Mouse (Mus musculus): ENCODE results near the gene Nfyc. TPM values are rescaled to one million over a fixed set of nuclear protein-coding genes. Genes with fewer than 3 reads are reported as not detected.
A peak's percentile ranks its signal among the peaks of the same experiment; 100 is the strongest.

Nfyc gene
- polyA plus RNA-seq, 1 experiment, result 36.4 TPM

GRCm38 (mm10) chr4:120795646-120796045, 35.7 kb downstream of the Nfyc start:
- H3K4me3 ChIP-seq (ENCODE audit: insufficient read depth, low read length), result no peak overlapping the region
- H3K27ac ChIP-seq (ENCODE audit: insufficient read depth, low read length), result no peak overlapping the region
- no peak for TF ChIP-seq POLR2A (IDR thresholded peaks at IDR 0.05; ENCODE audit: low read depth, low read length)
- TF ChIP-seq CTCF (IDR thresholded peaks at IDR 0.05; ENCODE audit: borderline replicate concordance, insufficient read depth, low read length), result no peak
- H3K4me1 ChIP-seq (ENCODE audit: control insufficient read depth, insufficient read depth, low read length), result no peaks in the 10 kb centered on the region; the same call in none of the 2 replicates

DNA sequence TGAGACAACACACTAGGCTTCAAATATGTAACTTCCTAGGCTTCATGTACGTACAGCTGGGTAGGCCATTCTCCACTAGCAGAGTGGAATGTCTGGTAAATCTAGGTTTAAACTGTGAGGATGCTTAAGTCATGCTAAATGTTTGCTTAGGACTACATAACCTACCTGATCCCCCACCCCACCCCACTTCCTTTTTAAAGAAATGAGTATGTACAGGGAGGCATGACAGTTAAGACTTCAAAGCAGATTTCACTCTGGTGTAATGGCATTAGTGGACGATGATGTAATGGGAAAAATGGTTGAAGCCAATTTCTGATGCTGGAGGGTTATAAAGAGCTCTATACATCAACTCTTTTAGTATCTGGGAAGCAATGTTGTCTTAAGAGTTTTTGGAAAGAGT, 38.5 kb downstream of the Nfyc start:
- Histone ChIP-seq H3K27ac (ENCODE audit: insufficient read depth, low read length) (no peak overlapping the region), H3K4me3 (ENCODE audit: insufficient read depth, low read length) (no peak overlapping the region), H3K4me1 (ENCODE audit: control insufficient read depth, insufficient read depth, low read length) (no peaks in the 10 kb centered on the region; the same call in 1 of the 2 replicates)
- TF ChIP-seq POLR2A (IDR thresholded peaks at IDR 0.05; ENCODE audit: low read depth, low read length) (no peak), CTCF (IDR thresholded peaks at IDR 0.05; ENCODE audit: borderline replicate concordance, insufficient read depth, low read length) (no peak)

GRCm38 (mm10) chr4:120790027-120790426, 41.3 kb downstream of the Nfyc start:
- TF ChIP-seq POLR2A (IDR thresholded peaks at IDR 0.05; ENCODE audit: low read depth, low read length) (no peak), CTCF (IDR thresholded peaks at IDR 0.05; ENCODE audit: borderline replicate concordance, insufficient read depth, low read length) (no peak)
- Histone ChIP-seq H3K27ac (ENCODE audit: insufficient read depth, low read length) (no peak overlapping the region), H3K4me1 (ENCODE audit: control insufficient read depth, insufficient read depth, low read length) (no peaks in the 10 kb centered on the region), H3K4me3 (ENCODE audit: insufficient read depth, low read length) (no peak overlapping the region)

DNA sequence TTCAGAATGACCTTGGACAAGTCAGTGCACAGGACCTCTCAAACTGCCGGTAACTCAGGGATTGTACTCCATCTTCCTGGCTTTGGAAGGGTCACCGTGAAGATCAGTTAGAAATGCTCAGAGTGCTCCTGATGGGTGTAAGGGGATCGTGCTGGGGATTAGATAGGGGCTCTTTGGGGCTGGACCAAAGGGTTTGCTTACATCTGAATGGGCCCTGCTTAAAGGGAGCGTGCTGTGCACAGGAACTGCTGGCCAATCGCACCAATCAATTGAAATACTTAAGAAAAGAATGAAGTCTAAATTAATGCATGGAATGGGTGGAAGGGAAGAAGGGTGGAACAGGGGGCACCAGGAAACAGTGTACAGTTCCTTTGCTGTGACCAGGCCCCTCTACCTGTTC, 75.6 kb downstream of the Nfyc start:
- Histone ChIP-seq H3K4me3 (ENCODE audit: insufficient read depth, low read length) (no peak overlapping the region), H3K4me1 (ENCODE audit: control insufficient read depth, insufficient read depth, low read length) (no peaks in the 10 kb centered on the region), H3K27ac (ENCODE audit: insufficient read depth, low read length) (no peak overlapping the region)
- TF ChIP-seq POLR2A (IDR thresholded peaks at IDR 0.05; ENCODE audit: low read depth, low read length) (no peak), CTCF (IDR thresholded peaks at IDR 0.05; ENCODE audit: borderline replicate concordance, insufficient read depth, low read length) (no peak)

DNA sequence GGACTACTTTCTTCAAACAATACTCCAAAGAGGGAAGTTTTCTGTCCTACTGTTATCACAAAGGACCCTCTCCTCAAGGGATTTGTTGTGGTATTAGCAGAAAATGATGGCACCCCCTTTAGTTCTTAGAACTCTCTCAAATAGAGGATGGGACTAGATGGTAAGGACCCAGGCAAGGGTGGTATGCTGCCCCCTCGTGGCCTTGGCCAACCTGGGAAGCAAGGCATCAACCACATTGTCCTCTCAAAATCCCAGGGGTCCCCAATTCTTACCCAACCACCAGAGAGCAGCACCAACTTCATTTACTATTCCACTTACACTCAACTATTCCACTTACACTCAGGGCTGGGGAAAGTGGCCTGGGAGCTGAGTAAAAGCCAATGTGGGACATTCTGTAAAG, 76.1 kb downstream of the Nfyc start:
- H3K27ac ChIP-seq (ENCODE audit: insufficient read depth, low read length), result no peak overlapping the region
- TF ChIP-seq POLR2A (IDR thresholded peaks at IDR 0.05; ENCODE audit: low read depth, low read length) (no peak), CTCF (IDR thresholded peaks at IDR 0.05; ENCODE audit: borderline replicate concordance, insufficient read depth, low read length) (peak; percentile 89)
- H3K4me3 ChIP-seq (ENCODE audit: insufficient read depth, low read length), result no peak overlapping the region
- no peaks in the 10 kb centered on the region for H3K4me1 ChIP-seq (ENCODE audit: control insufficient read depth, insufficient read depth, low read length)

DNA sequence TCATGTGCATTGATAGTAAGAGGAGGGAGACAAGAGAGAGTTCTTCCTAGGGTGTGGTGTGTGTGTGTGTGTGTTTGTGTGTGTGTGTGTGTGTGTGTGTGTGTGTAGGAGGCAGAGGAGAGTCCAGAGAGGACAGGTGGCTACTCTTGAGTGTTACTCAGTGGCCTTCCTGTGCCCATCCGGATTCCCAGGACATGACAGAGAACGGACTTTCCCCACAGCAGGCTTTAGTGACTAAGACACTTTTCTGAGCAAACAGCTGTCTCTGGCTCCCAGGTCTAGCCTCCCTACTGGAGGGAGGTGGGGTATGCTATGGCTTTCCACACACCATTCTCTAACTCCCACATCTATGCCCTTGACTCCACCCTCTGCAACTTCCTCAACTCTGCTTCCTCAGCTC, 81.8 kb downstream of the Nfyc start:
- Histone ChIP-seq H3K4me1 (ENCODE audit: control insufficient read depth, insufficient read depth, low read length) (no peaks in the 10 kb centered on the region), H3K4me3 (ENCODE audit: insufficient read depth, low read length) (no peak overlapping the region), H3K27ac (ENCODE audit: insufficient read depth, low read length) (no peak overlapping the region)
- no peak for TF ChIP-seq POLR2A (IDR thresholded peaks at IDR 0.05; ENCODE audit: low read depth, low read length)

DNA sequence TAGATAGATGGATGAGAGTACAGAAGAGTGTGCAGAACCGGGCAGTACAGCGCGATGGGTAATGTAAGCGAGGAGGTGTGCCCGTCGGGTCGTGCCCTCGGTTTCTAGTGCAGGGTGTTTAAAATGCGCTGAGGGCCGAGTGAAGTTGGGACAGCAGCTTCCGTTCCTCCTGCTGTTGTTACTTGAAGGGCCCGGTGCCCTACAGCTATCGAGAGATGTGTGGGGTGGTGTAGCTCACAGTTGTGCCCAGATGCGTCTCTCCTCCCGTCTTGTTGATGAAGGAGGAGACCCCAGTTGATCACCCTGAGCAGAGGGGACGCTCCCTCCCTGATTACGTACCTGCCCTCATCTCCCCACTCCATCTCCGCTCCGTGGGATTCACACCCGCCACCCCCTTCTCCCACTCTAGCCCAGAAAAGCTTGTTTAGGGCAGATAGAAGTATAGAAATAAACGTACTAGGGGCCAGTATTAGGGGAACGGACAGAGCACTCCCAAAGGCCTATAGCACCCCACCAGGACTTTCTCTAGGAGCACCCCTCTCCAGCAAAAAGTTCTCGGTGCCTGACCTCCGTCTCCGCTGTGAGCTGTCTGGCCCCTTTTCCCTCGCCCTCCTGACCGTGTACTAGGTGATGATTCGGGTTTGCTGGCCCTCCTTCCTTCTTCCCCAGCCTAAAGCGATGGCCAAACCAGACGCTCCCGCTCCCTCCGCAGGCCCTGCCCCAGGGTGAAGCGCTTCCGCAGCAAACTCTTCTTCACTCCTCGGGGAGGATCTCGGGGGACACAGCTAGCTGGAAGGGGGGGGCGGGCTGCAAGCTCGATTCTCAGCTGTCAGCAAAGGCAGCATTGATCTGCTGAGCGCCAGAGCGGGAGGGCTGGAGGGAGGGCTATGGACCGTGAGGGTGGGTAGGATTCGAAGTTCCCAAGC, 83.2 kb downstream of the Nfyc start, which contains the start of gene Kcnq4:
Gene Kcnq4 (minus strand): TSS at position 672 of the 926 bp plus-strand sequence.
- H3K4me3 ChIP-seq (ENCODE audit: insufficient read depth, low read length), result no peak within 1 kb of the TSS
- TF ChIP-seq POLR2A (IDR thresholded peaks at IDR 0.05; ENCODE audit: low read depth, low read length) (no peak), CTCF (IDR thresholded peaks at IDR 0.05; ENCODE audit: borderline replicate concordance, insufficient read depth, low read length) (no peak)

DNA sequence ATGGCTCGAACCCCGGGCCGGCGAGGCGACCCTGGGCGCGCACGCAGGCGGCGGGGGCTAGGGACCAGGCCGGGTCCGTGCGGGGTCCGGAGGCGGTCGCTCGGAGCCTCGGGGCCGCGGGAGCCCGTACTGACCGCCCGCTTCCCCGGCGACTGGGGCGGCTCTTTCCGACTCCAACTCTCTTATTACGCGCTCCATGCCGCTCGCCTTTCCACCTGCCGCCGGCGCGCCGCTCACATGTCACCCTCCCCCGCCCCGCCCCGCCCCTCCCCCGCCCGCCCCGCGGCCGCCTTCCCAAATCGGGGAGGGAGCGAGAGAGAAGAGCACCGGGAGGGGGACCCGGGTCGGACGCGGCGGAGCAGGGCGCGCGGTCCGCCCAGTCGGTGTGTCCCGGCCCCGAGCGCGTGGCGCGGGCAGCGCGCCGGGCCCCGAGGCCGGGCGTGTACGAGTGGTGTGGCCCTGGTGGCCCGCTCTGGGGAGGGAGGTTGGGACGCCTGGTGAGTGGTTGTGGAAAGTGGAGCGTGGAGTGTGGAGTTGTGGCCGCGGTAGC, 84.1 kb downstream of the Nfyc start:
- Histone ChIP-seq H3K27ac (ENCODE audit: insufficient read depth, low read length) (no peak overlapping the region), H3K4me1 (ENCODE audit: control insufficient read depth, insufficient read depth, low read length) (no peaks in the 10 kb centered on the region), H3K4me3 (ENCODE audit: insufficient read depth, low read length) (no peak overlapping the region)
- TF ChIP-seq CTCF (IDR thresholded peaks at IDR 0.05; ENCODE audit: borderline replicate concordance, insufficient read depth, low read length) (no peak), POLR2A (IDR thresholded peaks at IDR 0.05; ENCODE audit: low read depth, low read length) (no peak)

More for the DNA sequence above, 83.2 kb downstream of the Nfyc start, which contains the start of gene Kcnq4:
- H3K27ac ChIP-seq (ENCODE audit: insufficient read depth, low read length), result no peak within 1 kb of the TSS
- no peaks in the 10 kb centered on the region for H3K4me1 ChIP-seq (ENCODE audit: control insufficient read depth, insufficient read depth, low read length)

GRCm38 (mm10) chr4:120746552-120747150, 84.7 kb downstream of the Nfyc start:
- Histone ChIP-seq H3K27ac (ENCODE audit: insufficient read depth, low read length) (no peak overlapping the region), H3K4me3 (ENCODE audit: insufficient read depth, low read length) (peak overlapping the region; percentile 17; the same call in 1 of the 2 replicates), H3K4me1 (ENCODE audit: control insufficient read depth, insufficient read depth, low read length) (no peaks in the 10 kb centered on the region)
- no peak for TF ChIP-seq POLR2A (IDR thresholded peaks at IDR 0.05; ENCODE audit: low read depth, low read length)
- TF ChIP-seq CTCF (IDR thresholded peaks at IDR 0.05; ENCODE audit: borderline replicate concordance, insufficient read depth, low read length), result no peak
